Mouse (Mus musculus): Measurements from ENCODE around the gene Cers6. TPM values are rescaled to one million over a fixed set of nuclear protein-coding genes. Genes with fewer than 3 reads are reported as not detected.

Cers6 gene
- polyA plus RNA-seq, 1 experiment = 3.5 TPM

DNA sequence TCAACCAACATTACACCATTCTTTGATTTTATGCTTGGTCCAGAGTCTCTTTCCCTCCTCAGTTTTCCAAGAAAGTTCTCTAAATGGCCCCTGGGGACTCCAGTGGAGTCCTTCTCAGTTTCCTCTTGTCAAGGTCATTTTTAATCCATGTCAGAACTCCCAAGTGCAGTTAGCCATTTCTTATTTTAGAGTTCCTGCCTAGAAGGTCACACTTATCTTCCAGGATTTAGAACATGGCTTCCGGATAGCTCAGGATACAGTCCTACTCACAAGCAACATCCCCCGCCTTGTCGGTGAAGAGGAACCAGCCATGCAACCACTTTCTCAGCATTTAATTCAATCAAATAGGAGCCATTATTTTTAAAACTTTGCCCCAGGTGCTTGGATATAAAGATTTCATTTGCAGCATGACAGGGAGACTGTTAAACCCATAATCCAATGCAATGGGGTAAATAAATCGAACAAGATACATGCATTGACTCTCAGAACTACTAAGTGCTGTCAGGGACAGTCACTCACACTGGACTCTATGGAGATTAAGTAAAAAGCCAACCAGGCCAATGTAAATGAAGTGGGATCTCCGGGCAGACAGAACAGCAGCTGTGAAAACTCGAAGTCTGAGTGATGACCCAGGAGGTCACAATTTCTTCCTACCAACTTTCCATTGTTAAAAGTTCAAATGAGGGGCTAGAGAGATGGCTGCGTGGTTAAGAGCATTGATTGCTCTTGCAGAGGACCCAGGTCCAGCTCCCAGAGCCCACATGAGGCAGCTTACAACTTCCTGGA is 268.4 kb downstream of the Cers6 start:
- TF ChIP-seq CTCF (IDR thresholded peaks at IDR 0.05; ENCODE audit: extremely low read depth, insufficient read depth, insufficient read length, insufficient replicate concordance) (no peak), POLR2A (IDR thresholded peaks at IDR 0.05; ENCODE audit: low read depth, low read length) (no peak)
- Histone ChIP-seq H3K36me3 (ENCODE audit: control insufficient read depth, insufficient read depth, low read length) (no peaks in the 10 kb centered on the region), H3K4me1 (ENCODE audit: control insufficient read depth, insufficient read depth, insufficient read length) (peaks cover 6% of the 10 kb centered on the region; the same call in 1 of the 2 replicates), H3K27me3 (ENCODE audit: control insufficient read depth, insufficient read depth, low read length) (no peaks in the 10 kb centered on the region), H3K4me3 (ENCODE audit: extremely low read depth, insufficient read depth, insufficient read length) (no peak overlapping the region), H3K27ac (ENCODE audit: insufficient read depth, low read length) (0 out of 2 replicates have a peak overlapping the region, but pooled peaks have one; percentile 37)
- no peak for DNase-seq (ENCODE audit: low read depth in 1 of 2, low spot score in 2 of 2)
- WGBS = 72% methylated on average over 7 of the region's 7 CpGs

DNA sequence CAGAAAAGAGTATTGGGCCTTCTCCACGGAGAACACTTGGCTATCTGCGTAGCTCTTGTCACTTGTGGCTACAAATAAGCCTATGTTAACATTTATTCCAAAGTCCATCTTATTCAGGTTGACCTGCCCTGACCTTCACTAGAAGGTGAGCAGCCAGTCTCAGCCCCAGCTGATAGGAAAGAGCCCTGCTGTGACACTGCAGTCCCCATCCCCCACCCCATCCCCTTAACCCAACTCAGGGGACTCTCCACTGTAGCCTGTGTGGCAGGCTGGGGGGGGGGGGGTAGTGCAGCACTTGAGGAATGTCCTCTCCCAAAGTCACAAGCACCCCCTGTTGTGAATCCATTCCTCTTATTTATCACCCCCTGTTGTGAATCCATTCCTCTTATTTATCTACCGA is 270.8 kb downstream of the Cers6 start:
- no peak overlapping the region for H3K27ac ChIP-seq (ENCODE audit: insufficient read depth, low read length)
- H3K4me1 ChIP-seq (ENCODE audit: control insufficient read depth, insufficient read depth, insufficient read length) = peaks cover 6% of the 10 kb centered on the region; the same call in 1 of the 2 replicates
- no peak overlapping the region for H3K4me3 ChIP-seq (ENCODE audit: extremely low read depth, insufficient read depth, insufficient read length)
- no peak for DNase-seq (ENCODE audit: low read depth in 1 of 2, low spot score in 2 of 2)
- no peak for TF ChIP-seq CTCF (IDR thresholded peaks at IDR 0.05; ENCODE audit: extremely low read depth, insufficient read depth, insufficient read length, insufficient replicate concordance)
- TF ChIP-seq POLR2A (IDR thresholded peaks at IDR 0.05; ENCODE audit: low read depth, low read length) = no peak
- H3K27me3 ChIP-seq (ENCODE audit: control insufficient read depth, insufficient read depth, low read length) = no peaks in the 10 kb centered on the region
- WGBS = 93% methylated on average over 3 of the region's 3 CpGs
- no peaks in the 10 kb centered on the region for H3K36me3 ChIP-seq (ENCODE audit: control insufficient read depth, insufficient read depth, low read length)

DNA sequence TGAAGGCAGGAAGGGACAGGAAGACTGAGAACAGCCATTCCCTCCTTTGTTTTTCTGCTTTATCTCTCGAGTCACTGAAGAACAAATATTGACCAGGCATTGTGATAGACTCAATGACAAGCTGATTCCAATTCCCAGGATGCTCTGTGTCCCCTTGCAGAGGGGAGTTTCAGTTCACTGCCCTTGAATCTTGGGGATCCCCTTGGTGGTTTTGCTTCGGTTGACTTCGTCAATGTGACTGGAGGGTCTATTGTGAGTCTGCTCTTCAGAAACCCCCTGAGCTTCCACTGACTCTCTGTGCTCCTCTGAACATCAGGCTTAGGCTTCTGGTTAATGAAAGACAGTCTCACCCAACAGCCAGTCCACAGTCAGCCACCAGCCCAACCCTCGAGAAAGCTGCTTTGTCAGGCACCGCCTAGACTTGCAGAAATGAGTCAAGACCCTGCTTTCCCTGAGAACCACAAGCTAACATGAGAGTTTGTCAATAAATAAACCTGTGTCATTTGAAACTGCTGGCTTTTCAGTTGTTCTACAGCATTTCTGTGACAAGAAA is 271.3 kb downstream of the Cers6 start:
- DNase-seq (ENCODE audit: low read depth in 1 of 2, low spot score in 2 of 2) = no peak
- Histone ChIP-seq H3K27me3 (ENCODE audit: control insufficient read depth, insufficient read depth, low read length) (no peaks in the 10 kb centered on the region), H3K27ac (ENCODE audit: insufficient read depth, low read length) (no peak overlapping the region), H3K36me3 (ENCODE audit: control insufficient read depth, insufficient read depth, low read length) (no peaks in the 10 kb centered on the region), H3K4me3 (ENCODE audit: extremely low read depth, insufficient read depth, insufficient read length) (no peak overlapping the region), H3K4me1 (ENCODE audit: control insufficient read depth, insufficient read depth, insufficient read length) (peaks cover 6% of the 10 kb centered on the region; the same call in 1 of the 2 replicates)
- TF ChIP-seq CTCF (IDR thresholded peaks at IDR 0.05; ENCODE audit: extremely low read depth, insufficient read depth, insufficient read length, insufficient replicate concordance) (no peak), POLR2A (IDR thresholded peaks at IDR 0.05; ENCODE audit: low read depth, low read length) (no peak)
- WGBS = 76% methylated on average over 5 of the region's 5 CpGs

DNA sequence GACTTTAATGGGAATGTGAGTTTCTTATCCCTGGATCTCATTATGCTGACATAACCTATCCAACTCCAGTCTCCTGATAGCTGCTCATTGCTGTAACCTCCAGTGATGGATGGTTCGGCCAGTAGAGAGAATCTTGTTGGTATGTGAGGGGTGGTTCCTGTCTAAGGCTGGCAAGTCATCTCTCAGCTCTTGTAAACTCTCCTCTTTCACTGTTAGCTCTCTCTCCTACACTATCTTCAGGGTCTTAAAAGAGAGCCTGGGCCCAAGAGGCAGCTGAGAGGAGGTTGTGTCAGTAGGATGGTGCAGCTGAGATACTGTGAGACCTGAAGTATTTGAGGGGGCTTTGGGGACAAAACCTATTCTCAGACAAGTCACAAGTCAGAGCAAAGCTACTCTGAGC is 272.9 kb downstream of the Cers6 start:
- TF ChIP-seq POLR2A (IDR thresholded peaks at IDR 0.05; ENCODE audit: low read depth, low read length) = no peak
- no peak for TF ChIP-seq CTCF (IDR thresholded peaks at IDR 0.05; ENCODE audit: extremely low read depth, insufficient read depth, insufficient read length, insufficient replicate concordance)
- WGBS = 100% methylated on average over 1 of the region's 1 CpGs
- H3K4me3 ChIP-seq (ENCODE audit: extremely low read depth, insufficient read depth, insufficient read length) = no peak overlapping the region
- H3K27me3 ChIP-seq (ENCODE audit: control insufficient read depth, insufficient read depth, low read length) = no peaks in the 10 kb centered on the region
- H3K27ac ChIP-seq (ENCODE audit: insufficient read depth, low read length) = no peak overlapping the region
- no peaks in the 10 kb centered on the region for H3K36me3 ChIP-seq (ENCODE audit: control insufficient read depth, insufficient read depth, low read length)
- peaks cover 1% of the 10 kb centered on the region; the same call in 1 of the 2 replicates for H3K4me1 ChIP-seq (ENCODE audit: control insufficient read depth, insufficient read depth, insufficient read length)
- DNase-seq (ENCODE audit: low read depth in 1 of 2, low spot score in 2 of 2) = no peak

DNA sequence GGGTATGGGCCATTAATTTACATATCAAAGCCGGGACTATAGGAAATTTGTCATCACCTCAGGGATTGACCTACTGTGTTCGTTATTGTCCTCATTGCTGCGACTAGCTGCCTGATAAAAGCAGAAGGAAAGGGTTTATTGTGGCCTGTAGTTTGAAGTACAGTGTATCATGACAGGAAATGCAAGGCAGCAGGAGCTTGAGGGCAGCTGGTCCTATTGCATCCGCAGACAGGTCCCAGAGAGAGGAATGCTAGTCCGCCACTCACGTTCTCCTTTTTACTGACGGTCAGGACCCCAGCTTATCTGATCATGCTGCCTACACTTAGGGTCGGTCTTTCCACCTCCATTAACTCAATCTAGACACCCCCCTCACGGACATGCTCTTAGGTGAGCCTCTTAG is 273.7 kb downstream of the Cers6 start:
- DNase-seq (ENCODE audit: low read depth in 1 of 2, low spot score in 2 of 2) = no peak
- Histone ChIP-seq H3K27me3 (ENCODE audit: control insufficient read depth, insufficient read depth, low read length) (no peaks in the 10 kb centered on the region), H3K36me3 (ENCODE audit: control insufficient read depth, insufficient read depth, low read length) (no peaks in the 10 kb centered on the region), H3K4me3 (ENCODE audit: extremely low read depth, insufficient read depth, insufficient read length) (no peak overlapping the region), H3K27ac (ENCODE audit: insufficient read depth, low read length) (no peak overlapping the region), H3K4me1 (ENCODE audit: control insufficient read depth, insufficient read depth, insufficient read length) (no peaks in the 10 kb centered on the region; the same call in 1 of the 2 replicates)
- TF ChIP-seq CTCF (IDR thresholded peaks at IDR 0.05; ENCODE audit: extremely low read depth, insufficient read depth, insufficient read length, insufficient replicate concordance) (no peak), POLR2A (IDR thresholded peaks at IDR 0.05; ENCODE audit: low read depth, low read length) (no peak)
- 41% methylated on average over 9 of the region's 9 CpGs for WGBS

DNA sequence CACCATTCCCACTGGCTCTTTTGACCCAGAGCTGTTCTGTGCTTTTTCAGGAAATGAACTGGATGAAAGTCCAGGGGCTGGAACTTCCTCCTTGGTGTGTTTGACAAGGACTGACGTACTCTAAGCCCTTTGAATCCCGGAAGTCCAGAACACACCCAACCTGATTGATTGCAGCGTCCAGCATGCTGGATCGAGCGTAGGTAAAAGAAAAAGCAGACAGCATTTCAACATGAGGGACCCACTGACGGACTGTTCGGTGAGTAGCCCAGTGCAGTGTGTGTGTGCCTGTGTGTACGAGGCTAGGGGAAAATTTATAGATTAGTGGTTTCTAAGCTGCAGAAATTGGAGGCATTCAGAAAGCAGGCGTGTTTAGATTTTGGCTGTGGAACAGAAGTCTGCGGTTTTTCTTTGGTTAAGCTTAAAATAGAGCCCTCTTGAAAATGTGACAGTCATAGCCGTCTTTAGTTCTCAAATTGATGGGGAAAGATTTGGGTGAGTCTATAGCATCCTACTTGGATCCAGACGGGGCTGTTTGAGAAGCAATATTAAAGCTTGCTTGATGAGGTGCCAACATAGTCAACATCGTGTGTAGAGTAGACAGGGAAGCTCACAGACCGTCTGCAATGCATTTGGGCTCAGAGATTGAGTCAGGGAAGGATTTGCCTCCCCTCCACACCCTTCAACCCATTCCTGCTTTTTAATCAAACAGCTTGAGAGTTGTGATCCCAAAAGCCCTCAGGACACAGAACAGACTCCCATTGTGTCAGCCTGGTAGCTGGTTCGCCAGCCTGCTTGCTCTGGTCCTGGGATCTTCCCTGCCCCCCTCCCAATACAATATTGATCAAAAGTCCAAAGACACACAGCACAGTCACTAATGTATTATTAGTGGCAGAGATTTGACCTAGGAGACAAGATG is 274.7 kb downstream of the Cers6 start, which contains the start of gene Nostrin:
Gene Nostrin (plus strand): TSS at position 140 of the 916 bp plus-strand sequence.
- no peak for TF ChIP-seq CTCF (IDR thresholded peaks at IDR 0.05; ENCODE audit: extremely low read depth, insufficient read depth, insufficient read length, insufficient replicate concordance)
- WGBS = 11% methylated on average over 15 of the region's 15 CpGs
- no peak for DNase-seq (ENCODE audit: low read depth in 1 of 2, low spot score in 2 of 2)
- H3K36me3 ChIP-seq (ENCODE audit: control insufficient read depth, insufficient read depth, low read length) = no peaks in the 10 kb centered on the region
- H3K4me3 ChIP-seq (ENCODE audit: extremely low read depth, insufficient read depth, insufficient read length) = peak within 1 kb of the TSS; percentile 29; the same call in 1 of the 2 replicates
- H3K27me3 ChIP-seq (ENCODE audit: control insufficient read depth, insufficient read depth, low read length) = no peaks in the 10 kb centered on the region
- peak within 1 kb of the TSS; percentile 36 for H3K27ac ChIP-seq (ENCODE audit: insufficient read depth, low read length)
- no peaks in the 10 kb centered on the region for H3K4me1 ChIP-seq (ENCODE audit: control insufficient read depth, insufficient read depth, insufficient read length)
